Mouse (Mus musculus) left cerebral cortex, adult 2 months (tissue): ENCODE data around the gene Odam. TPM values are rescaled to one million over a fixed set of nuclear protein-coding genes. Genes with fewer than 3 reads are reported as not detected.

Experiments used
- DNase-seq, 2 experiments: peaks; one replicate each; pipeline ENCODE4 v3.0.0; 2021 to 2022; ENCODE audit warnings: low spot score in 2 of 2, mixed read lengths in 1 of 2; ENCODE audit errors: extremely low spot score in 1 of 2
- H3K27ac ChIP-seq: fragments of 200-600 bp; 2 replicates; pipeline ENCODE4 v1.8.1; 2022
- H3K4me3 ChIP-seq: fragments of 200-600 bp; 2 replicates; pipeline ENCODE4 v1.8.1; 2022
- CTCF ChIP-seq: fragments of 200-600 bp; IDR thresholded peaks from 2 replicates; pipeline ENCODE4 v1.8.1; 2022; ENCODE audit warnings: antibody characterized with exemption, mild to moderate bottlenecking, moderate library complexity
- intact Hi-C: fragments of 180-260 bp; cut with DNase I; formaldehyde crosslinking; loops from one replicate; pipeline ENCODE4 v1.15.1; 2025
- long read RNA-seq, 2 experiments: library from polyadenylated mRNA; stranded (forward); transcript quantifications; one replicate each; pipeline ENCODE4 v2.0.0; 2021; ENCODE audit warnings: borderline mapping rate in 2 of 2
- total RNA-seq, 2 experiments: library from RNA; stranded (reverse); gene quantifications; 2 replicates each; pipeline ENCODE4 v1.2.3; 2021

The Odam gene
- total RNA-seq: not detected
- long read RNA-seq, experiment 1: 0 reads
- long read RNA-seq, experiment 2: 0 reads

DNA sequence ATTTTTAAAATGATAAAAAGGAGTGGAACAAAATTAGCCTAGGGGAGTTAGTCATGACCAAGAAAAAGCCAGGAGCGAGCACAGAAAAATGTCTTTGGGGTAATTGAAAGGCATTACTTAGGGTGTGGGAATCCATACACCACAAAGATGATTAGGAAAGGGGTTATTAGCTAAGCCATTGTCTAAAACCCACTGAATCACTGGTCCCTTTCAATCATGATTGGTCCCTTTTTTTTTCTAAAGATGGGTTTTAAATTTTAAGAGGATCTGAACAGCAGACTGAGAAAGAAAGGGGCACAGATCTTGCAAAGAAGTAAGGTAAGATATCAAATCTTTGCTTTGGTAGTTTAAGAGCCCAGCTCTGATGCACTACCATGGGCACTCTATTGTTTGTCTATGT lies at the start of gene Odam:
Gene Odam, plus strand, starts transcription at position 301 of the 400 bp plus-strand sequence.
- H3K27ac ChIP-seq: no peak within 1 kb of the TSS
- H3K4me3 ChIP-seq: no peak within 1 kb of the TSS
- no peak for TF ChIP-seq CTCF
- intact Hi-C loops: no loop called here
- no peak for DNase-seq

GRCm38 (mm10) chr5:87855136-87855716 lies 29.6 kb upstream of the Odam start:
- intact Hi-C loops: no loop called here
- TF ChIP-seq CTCF: no peak
- Histone ChIP-seq H3K4me3 (no peak overlapping the region), H3K27ac (no peak overlapping the region)
- DNase-seq: no peak

- no peak for DNase-seq
- no peak for TF ChIP-seq CTCF
- intact Hi-C loops: no loop called here
- Histone ChIP-seq H3K4me3 (no peak overlapping the region), H3K27ac (no peak overlapping the region)
Observed at GRCm38 (mm10) chr5:87870084-87870483, 14.7 kb upstream of the Odam start.

DNA sequence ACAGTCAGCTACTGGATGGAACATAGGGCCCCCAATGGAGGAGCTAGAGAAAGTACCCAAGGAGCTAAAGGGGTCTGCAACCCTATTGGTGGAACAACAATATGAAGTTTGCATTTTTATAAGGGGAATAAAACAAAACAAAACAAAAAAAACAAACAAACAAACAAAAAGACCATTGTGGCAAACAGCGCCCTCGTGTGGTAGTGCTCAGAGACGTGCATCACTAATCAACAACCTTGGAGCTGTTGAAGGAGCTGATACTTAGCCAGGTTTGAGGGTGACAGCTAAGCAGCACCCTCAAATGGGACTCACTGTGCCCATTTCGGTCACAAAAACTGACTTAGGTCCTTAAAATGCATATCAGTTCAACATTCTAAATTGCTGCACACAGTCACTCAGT lies 13.4 kb upstream of the Odam start:
- intact Hi-C loops: no loop called here
- TF ChIP-seq CTCF: peak; percentile 40
- no peak for DNase-seq
- Histone ChIP-seq H3K4me3 (no peak overlapping the region), H3K27ac (no peak overlapping the region)

- H3K4me3 ChIP-seq: no peak within 1 kb of the TSS
- no peak for DNase-seq
- no peak within 1 kb of the TSS for H3K27ac ChIP-seq
- intact Hi-C loops: no loop called here
- no peak for TF ChIP-seq CTCF
Observed at GRCm38 (mm10) chr5:87925372-87925771, 40.5 kb downstream of the Odam start, which contains the start of gene Csn3. Gene Csn3 (plus strand): TSS chr5:87925579.

DNA sequence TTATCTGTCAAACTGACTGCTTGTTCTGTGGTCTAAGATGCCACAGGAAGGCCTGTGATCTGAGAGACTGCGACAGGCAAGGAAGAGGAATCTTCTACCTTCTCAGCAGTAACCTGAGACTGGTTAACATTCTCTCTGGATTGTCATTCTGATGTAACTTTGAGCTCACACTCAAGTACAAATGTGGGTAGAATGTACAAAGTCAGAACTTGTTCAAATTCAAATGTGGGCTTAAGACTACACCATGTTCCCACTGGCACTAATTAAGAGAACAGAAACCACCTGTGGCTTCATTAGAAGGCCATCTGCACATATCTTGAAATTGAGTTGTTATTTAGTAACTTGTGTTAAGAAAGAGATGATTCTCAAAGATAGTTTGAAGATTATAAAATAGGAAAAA lies 46.8 kb downstream of the Odam start:
- intact Hi-C loops: no loop called here
- H3K27ac ChIP-seq: no peak overlapping the region
- no peak for TF ChIP-seq CTCF
- no peak overlapping the region for H3K4me3 ChIP-seq
- DNase-seq: no peak

DNA sequence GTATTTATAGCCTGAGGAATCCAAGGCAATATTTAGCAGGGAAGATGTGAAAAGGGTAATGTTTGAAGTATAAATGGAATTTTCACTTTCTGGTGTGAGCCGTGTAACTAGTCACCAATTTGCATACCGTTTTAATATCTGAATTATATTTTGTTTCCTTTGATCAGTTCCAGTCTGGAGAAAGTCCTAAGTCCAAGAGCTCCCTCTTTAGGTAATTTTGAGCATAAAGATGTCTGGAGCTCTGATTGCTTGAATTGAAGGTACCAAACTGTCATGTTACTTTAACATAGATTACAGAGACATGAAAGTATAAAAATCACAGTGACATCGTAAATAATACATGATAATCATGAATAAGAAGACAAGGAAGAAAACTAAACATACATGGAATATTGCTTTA lies 55.9 kb downstream of the Odam start:
- intact Hi-C loops: loop anchor here (2.0 kb wide), 1 partner anchor 156 kb away; no protein-coding TSS in a partner anchor
- H3K4me3 ChIP-seq: no peak overlapping the region
- no peak for DNase-seq
- no peak overlapping the region for H3K27ac ChIP-seq
- peak; percentile 59 for TF ChIP-seq CTCF

- intact Hi-C loops: no loop called here
- DNase-seq: no peak
- Histone ChIP-seq H3K4me3 (no peak overlapping the region), H3K27ac (no peak overlapping the region)
- TF ChIP-seq CTCF: no peak
Observed at GRCm38 (mm10) chr5:87942515-87942914, 57.7 kb downstream of the Odam start.

Other genes starting within 250 kb of the Odam start
- not detected for gene Csn1s1, start 218.8 kb upstream of the Odam start, total RNA-seq
- gene Csn2, start 185.4 kb upstream of the Odam start, total RNA-seq: not detected
- not detected for gene Csn1s2a, start 110.5 kb upstream of the Odam start, total RNA-seq
- not detected for gene Csn1s2b, start 76.9 kb upstream of the Odam start, total RNA-seq
- not detected for gene Prr27, start 59.3 kb upstream of the Odam start, total RNA-seq
- gene Csn3, start 40.5 kb downstream of the Odam start, total RNA-seq: not detected
- gene 2310003L06Rik, start 84.4 kb downstream of the Odam start, total RNA-seq: not detected
- not detected for gene Gm28434, start 84.5 kb downstream of the Odam start, total RNA-seq
- gene Cabs1, start 94.4 kb downstream of the Odam start, total RNA-seq: not detected
- not detected for gene Smr3a, start 117.5 kb downstream of the Odam start, total RNA-seq
- not detected for gene Smr2, start 201.5 kb downstream of the Odam start, total RNA-seq
- not detected for gene Gm11116, start 226.5 kb downstream of the Odam start, total RNA-seq